Mouse (Mus musculus): ENCODE results near the gene Rpl23.

DNA sequence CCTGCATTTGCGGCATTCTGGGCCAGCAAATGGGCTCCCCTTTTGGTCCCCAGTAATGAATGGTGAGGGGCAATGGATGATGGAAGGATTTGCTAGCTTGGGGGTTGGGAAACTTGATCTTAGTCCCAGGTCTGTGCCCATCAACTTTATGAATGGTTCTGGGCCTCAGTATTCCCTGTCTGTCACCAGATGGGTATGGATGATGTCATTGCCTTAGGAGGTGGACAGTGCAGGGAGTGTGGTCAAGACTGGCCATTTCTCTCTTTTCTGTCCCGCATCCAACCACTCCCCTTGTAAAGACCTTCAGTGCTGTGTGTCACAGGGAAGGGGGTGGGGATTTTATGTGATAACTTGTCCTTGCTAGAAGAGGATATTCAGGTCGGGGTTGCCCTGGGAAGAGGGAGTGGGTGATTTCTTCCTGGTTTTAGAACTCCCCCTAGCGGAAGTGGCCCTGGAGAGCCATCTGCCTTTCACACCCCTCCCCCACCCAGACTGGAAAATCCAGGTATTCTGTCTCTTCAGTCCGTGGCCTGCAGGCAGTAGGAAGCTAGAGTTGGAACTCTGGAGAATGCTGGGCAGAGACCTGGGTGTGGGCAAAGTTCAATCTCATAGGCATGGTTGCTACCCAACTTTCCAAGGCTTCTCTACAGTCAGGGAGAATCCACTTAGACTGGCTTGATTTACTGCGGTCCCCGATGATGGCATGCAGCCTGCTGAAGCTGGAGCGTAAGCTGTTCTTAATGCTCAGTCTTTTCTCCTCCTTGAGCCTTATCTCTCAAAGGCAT, 19.4 kb upstream of the Rpl23 start:
- no peak for TF ChIP-seq CTCF (IDR thresholded peaks at IDR 0.05; ENCODE audit: borderline replicate concordance, insufficient read depth, low read length)
- no peak for TF ChIP-seq POLR2A (IDR thresholded peaks at IDR 0.05; ENCODE audit: low read depth, low read length)

Measured in embryonic fibroblast, embryonic 13.5 days (primary cell).